Mouse (Mus musculus): ENCODE results near the gene Trpm4. TPM values are rescaled to one million over a fixed set of nuclear protein-coding genes. Genes with fewer than 3 reads are reported as not detected.

Trpm4 gene
- polyA plus RNA-seq, 1 experiment, result 12.8 TPM

- Histone ChIP-seq H3K4me1 (ENCODE audit: control insufficient read depth, insufficient read depth, low read length) (no peaks in the 10 kb centered on the region), H3K4me3 (ENCODE audit: insufficient read depth, low read length) (no peak overlapping the region), H3K27ac (ENCODE audit: insufficient read depth, low read length) (no peak overlapping the region)
- TF ChIP-seq CTCF (IDR thresholded peaks at IDR 0.05; ENCODE audit: borderline replicate concordance, insufficient read depth, low read length), result no peak
- no peak for TF ChIP-seq POLR2A (IDR thresholded peaks at IDR 0.05; ENCODE audit: low read depth, low read length)
Measured at GRCm38 (mm10) chr7:45302626-45303025, 31.0 kb downstream of the Trpm4 start.

DNA sequence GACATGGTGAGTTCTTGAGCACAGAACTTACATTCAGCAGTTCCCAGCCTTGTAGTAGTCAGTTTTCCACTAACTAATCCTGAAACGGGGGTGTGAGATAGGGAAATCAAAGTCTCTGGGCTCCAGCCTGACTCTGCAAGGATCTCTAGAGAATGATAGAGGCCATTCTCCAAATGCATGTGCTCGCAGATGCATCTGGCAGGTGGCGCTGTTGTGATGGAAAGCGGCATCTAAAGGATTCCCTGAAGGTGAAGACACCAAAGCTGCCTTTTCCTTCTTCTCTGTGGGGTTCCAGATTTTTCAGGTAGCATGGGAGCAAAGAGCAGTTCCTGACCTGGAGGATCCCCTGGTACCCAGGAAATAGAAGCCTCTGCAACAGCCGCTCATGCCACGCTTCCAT, 33.3 kb downstream of the Trpm4 start:
- H3K27ac ChIP-seq (ENCODE audit: insufficient read depth, low read length), result no peak overlapping the region
- TF ChIP-seq CTCF (IDR thresholded peaks at IDR 0.05; ENCODE audit: borderline replicate concordance, insufficient read depth, low read length) (peak; percentile 71; the same call in 1 of the 2 replicates), POLR2A (IDR thresholded peaks at IDR 0.05; ENCODE audit: low read depth, low read length) (no peak)
- H3K4me3 ChIP-seq (ENCODE audit: insufficient read depth, low read length), result no peak overlapping the region
- no peaks in the 10 kb centered on the region for H3K4me1 ChIP-seq (ENCODE audit: control insufficient read depth, insufficient read depth, low read length)

DNA sequence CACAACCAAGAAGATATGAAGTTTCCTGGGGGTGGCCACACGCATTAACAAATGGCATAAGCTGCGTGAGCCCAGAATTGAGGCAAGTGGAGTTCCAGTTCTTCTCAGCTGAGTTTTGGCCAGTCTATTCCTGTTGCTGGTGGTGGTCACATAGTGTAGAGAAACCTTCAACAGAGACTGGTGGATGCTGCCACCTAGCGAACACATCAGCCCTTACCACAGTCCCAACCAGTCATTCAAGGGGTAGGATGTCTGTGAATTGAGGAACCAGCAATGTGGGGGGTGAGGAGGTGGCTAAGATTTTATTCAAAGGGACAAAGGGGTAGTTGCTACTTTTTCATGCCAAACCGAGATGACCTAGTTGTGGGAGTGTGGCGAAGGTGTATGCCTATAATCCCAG, 33.8 kb downstream of the Trpm4 start:
- no peak for TF ChIP-seq POLR2A (IDR thresholded peaks at IDR 0.05; ENCODE audit: low read depth, low read length)
- peak; percentile 64; the same call in 1 of the 2 replicates for TF ChIP-seq CTCF (IDR thresholded peaks at IDR 0.05; ENCODE audit: borderline replicate concordance, insufficient read depth, low read length)
- H3K4me3 ChIP-seq (ENCODE audit: insufficient read depth, low read length), result no peak overlapping the region
- no peak overlapping the region for H3K27ac ChIP-seq (ENCODE audit: insufficient read depth, low read length)
- H3K4me1 ChIP-seq (ENCODE audit: control insufficient read depth, insufficient read depth, low read length), result no peaks in the 10 kb centered on the region

- Histone ChIP-seq H3K4me3 (ENCODE audit: insufficient read depth, low read length) (no peak overlapping the region), H3K27ac (ENCODE audit: insufficient read depth, low read length) (no peak overlapping the region), H3K4me1 (ENCODE audit: control insufficient read depth, insufficient read depth, low read length) (no peaks in the 10 kb centered on the region)
- no peak for TF ChIP-seq CTCF (IDR thresholded peaks at IDR 0.05; ENCODE audit: borderline replicate concordance, insufficient read depth, low read length)
- TF ChIP-seq POLR2A (IDR thresholded peaks at IDR 0.05; ENCODE audit: low read depth, low read length), result no peak
Measured at GRCm38 (mm10) chr7:45297563-45297962, 36.0 kb downstream of the Trpm4 start.

- TF ChIP-seq POLR2A (IDR thresholded peaks at IDR 0.05; ENCODE audit: low read depth, low read length) (no peak), CTCF (IDR thresholded peaks at IDR 0.05; ENCODE audit: borderline replicate concordance, insufficient read depth, low read length) (no peak)
- Histone ChIP-seq H3K4me3 (ENCODE audit: insufficient read depth, low read length) (no peak overlapping the region), H3K27ac (ENCODE audit: insufficient read depth, low read length) (no peak overlapping the region), H3K4me1 (ENCODE audit: control insufficient read depth, insufficient read depth, low read length) (no peaks in the 10 kb centered on the region)
Measured at GRCm38 (mm10) chr7:45296626-45297025, 37.0 kb downstream of the Trpm4 start.

DNA sequence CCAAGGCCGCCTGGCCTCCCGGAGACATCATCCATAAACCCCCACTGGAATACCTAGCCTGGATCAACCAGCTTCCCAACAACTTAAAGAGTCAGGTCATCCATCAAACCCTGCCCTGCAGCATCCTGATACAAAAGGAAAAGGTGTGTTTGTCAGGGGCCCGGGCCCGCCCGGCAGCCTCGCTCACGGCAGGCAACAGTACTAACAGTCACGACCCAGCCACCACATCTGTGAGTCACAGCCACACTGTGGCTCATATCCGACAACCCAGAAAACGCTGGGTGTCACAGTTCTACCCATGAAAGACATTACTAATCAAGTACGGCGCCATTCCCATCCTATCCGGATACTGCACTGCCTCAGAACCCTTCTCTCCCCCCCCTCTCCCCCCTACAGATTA, 47.1 kb downstream of the Trpm4 start:
- H3K4me1 ChIP-seq (ENCODE audit: control insufficient read depth, insufficient read depth, low read length), result no peaks in the 10 kb centered on the region
- H3K4me3 ChIP-seq (ENCODE audit: insufficient read depth, low read length), result no peak overlapping the region
- H3K27ac ChIP-seq (ENCODE audit: insufficient read depth, low read length), result no peak overlapping the region
- TF ChIP-seq CTCF (IDR thresholded peaks at IDR 0.05; ENCODE audit: borderline replicate concordance, insufficient read depth, low read length) (no peak), POLR2A (IDR thresholded peaks at IDR 0.05; ENCODE audit: low read depth, low read length) (no peak)

DNA sequence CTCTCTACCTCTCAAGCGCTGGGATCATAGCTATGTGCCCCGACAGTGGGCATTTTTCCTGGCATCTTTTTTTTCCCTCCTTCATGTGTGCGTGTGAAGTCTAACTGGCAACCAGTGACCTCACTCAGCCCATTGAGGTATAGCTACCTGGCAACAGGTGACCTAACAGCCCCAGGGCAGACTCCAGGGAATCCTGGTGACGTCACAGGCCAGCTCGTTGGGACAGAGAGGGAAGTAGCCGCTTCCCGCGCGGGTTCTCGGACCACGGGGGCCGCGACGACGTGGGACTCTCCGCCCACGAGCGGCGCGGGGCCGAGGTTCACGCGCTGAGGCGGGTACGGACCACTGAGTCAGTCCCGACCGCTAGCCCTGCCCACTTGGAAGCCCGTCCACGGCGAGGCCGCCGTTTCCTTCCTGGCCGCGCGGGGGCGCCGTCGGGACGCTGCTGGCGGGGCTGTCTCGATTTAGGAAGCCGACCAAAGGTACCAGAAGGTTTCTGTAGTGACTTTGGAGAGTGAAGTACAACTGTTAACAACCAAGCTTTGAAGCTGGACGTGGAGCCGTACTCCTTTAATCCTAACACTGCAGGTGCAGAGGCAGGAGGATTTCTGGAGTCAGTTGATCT, 56.3 kb downstream of the Trpm4 start, which contains the start of gene Slc6a21:
Slc6a21 (plus strand) TSS at position 378 of the 625 bp plus-strand sequence.
- peak within 1 kb of the TSS; percentile 28 for H3K4me3 ChIP-seq (ENCODE audit: insufficient read depth, low read length)
- no peak within 1 kb of the TSS for H3K27ac ChIP-seq (ENCODE audit: insufficient read depth, low read length)
- TF ChIP-seq POLR2A (IDR thresholded peaks at IDR 0.05; ENCODE audit: low read depth, low read length) (no peak), CTCF (IDR thresholded peaks at IDR 0.05; ENCODE audit: borderline replicate concordance, insufficient read depth, low read length) (peak; percentile 77)
- no peaks in the 10 kb centered on the region for H3K4me1 ChIP-seq (ENCODE audit: control insufficient read depth, insufficient read depth, low read length)

DNA sequence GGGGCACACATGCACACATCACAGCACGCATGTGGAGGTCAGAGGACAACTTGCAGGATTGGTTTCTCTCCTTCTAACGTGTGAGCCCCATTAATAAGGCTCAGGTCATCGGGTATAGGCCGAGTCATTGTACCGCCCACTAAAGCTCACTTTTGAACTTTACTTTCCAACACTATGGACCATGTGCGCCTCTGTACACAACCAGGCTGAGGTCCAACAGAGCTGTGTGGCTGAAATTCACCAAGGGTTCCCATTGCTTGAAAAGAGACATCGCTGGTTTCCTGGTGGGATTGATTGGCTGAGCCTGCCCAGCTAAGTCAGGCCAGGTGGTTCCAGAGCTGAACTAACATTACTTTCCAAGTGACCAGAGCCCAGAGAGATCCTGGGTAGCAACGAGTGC, 59.9 kb downstream of the Trpm4 start:
- Histone ChIP-seq H3K4me1 (ENCODE audit: control insufficient read depth, insufficient read depth, low read length) (no peaks in the 10 kb centered on the region), H3K27ac (ENCODE audit: insufficient read depth, low read length) (no peak overlapping the region), H3K4me3 (ENCODE audit: insufficient read depth, low read length) (no peak overlapping the region)
- TF ChIP-seq POLR2A (IDR thresholded peaks at IDR 0.05; ENCODE audit: low read depth, low read length) (no peak), CTCF (IDR thresholded peaks at IDR 0.05; ENCODE audit: borderline replicate concordance, insufficient read depth, low read length) (no peak)

DNA sequence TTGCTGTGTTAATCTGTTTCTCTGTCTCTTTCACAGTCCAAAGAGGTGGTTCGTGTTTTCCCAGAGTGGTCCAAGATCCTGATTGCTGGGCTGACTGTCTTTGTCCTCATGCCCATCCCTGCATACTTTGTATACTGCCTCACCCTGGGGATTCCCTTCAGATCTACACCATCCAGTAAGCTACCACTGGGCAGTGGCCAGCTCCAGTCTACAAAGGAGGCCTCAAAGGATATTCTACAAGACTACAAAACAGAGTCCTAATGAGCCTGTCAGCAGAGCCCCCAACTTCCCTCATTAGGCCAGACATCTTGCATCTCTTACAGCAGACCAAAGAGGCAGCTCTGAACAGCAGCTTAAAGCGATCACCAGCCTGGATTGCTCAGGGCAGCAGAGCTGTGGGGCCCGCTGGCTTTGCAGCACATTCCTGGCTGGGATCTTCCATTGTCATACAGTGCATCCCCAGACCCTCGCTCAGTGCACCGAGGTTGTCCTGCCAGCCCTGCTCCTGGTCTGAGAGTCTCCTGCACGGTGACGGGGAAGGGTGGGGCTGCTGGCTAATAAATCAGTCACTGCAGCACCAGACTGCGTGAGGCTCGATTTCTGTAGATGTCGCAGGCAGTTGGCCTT, 60.7 kb downstream of the Trpm4 start:
- H3K4me3 ChIP-seq (ENCODE audit: insufficient read depth, low read length), result no peak overlapping the region
- no peak overlapping the region for H3K27ac ChIP-seq (ENCODE audit: insufficient read depth, low read length)
- TF ChIP-seq POLR2A (IDR thresholded peaks at IDR 0.05; ENCODE audit: low read depth, low read length) (no peak), CTCF (IDR thresholded peaks at IDR 0.05; ENCODE audit: borderline replicate concordance, insufficient read depth, low read length) (no peak)
- no peaks in the 10 kb centered on the region for H3K4me1 ChIP-seq (ENCODE audit: control insufficient read depth, insufficient read depth, low read length)

- TF ChIP-seq CTCF (IDR thresholded peaks at IDR 0.05; ENCODE audit: borderline replicate concordance, insufficient read depth, low read length), result no peak
- no peak for TF ChIP-seq POLR2A (IDR thresholded peaks at IDR 0.05; ENCODE audit: low read depth, low read length)
- Histone ChIP-seq H3K4me1 (ENCODE audit: control insufficient read depth, insufficient read depth, low read length) (no peaks in the 10 kb centered on the region), H3K4me3 (ENCODE audit: insufficient read depth, low read length) (no peak overlapping the region), H3K27ac (ENCODE audit: insufficient read depth, low read length) (no peak overlapping the region)
Measured at GRCm38 (mm10) chr7:45265518-45265917, 68.1 kb downstream of the Trpm4 start.
